Mouse (Mus musculus): ENCODE measurements around the gene Itih3.

GRCm38 (mm10) chr14:30942254-30942653 lies 18.7 kb upstream of the Itih3 start:
- no peak for TF ChIP-seq CTCF (IDR thresholded peaks at IDR 0.05; ENCODE audit: low read depth)
- TF ChIP-seq EP300 (IDR thresholded peaks at IDR 0.05; ENCODE audit: low read depth): no peak
